Mouse (Mus musculus): ENCODE data around the gene Hs6st3. TPM values are rescaled to one million over a fixed set of nuclear protein-coding genes. Genes with fewer than 3 reads are reported as not detected.

Hs6st3 gene
- polyA plus RNA-seq, 1 experiment, result 6.6 TPM

GRCm38 (mm10) chr14:119123582-119123981, 14.6 kb upstream of the Hs6st3 start:
- no peak for DNase-seq
- WGBS, result 7% methylated on average over 12 of the region's 12 CpGs
- Histone ChIP-seq H3K4me3 (replicated peaks; ENCODE audit: insufficient read depth, low read depth, low read length) (peak overlapping the region; percentile 19), H3K27ac (ENCODE audit: insufficient read depth, low read length) (no peak overlapping the region), H3K27me3 (ENCODE audit: control insufficient read depth, insufficient read depth, low read length) (no peaks in the 10 kb centered on the region; the same call in 1 of the 2 replicates), H3K4me1 (ENCODE audit: control insufficient read depth, insufficient read depth, low read length) (no peaks in the 10 kb centered on the region)
- TF ChIP-seq CTCF (IDR thresholded peaks at IDR 0.05; ENCODE audit: borderline replicate concordance, insufficient read depth, low read depth, low read length) (no peak), POLR2A (IDR thresholded peaks at IDR 0.05; ENCODE audit: borderline replicate concordance, insufficient read depth, low read length) (no peak)

GRCm38 (mm10) chr14:119124061-119124460, 14.1 kb upstream of the Hs6st3 start:
- TF ChIP-seq POLR2A (IDR thresholded peaks at IDR 0.05; ENCODE audit: borderline replicate concordance, insufficient read depth, low read length) (no peak), CTCF (IDR thresholded peaks at IDR 0.05; ENCODE audit: borderline replicate concordance, insufficient read depth, low read depth, low read length) (peak; percentile 72)

GRCm38 (mm10) chr14:119125840-119126239, 12.3 kb upstream of the Hs6st3 start:
- no peak for DNase-seq
- Histone ChIP-seq H3K4me1 (ENCODE audit: control insufficient read depth, insufficient read depth, low read length) (no peaks in the 10 kb centered on the region), H3K27ac (ENCODE audit: insufficient read depth, low read length) (no peak overlapping the region), H3K27me3 (ENCODE audit: control insufficient read depth, insufficient read depth, low read length) (no peaks in the 10 kb centered on the region; the same call in 1 of the 2 replicates), H3K4me3 (replicated peaks; ENCODE audit: insufficient read depth, low read depth, low read length) (no peak overlapping the region)
- TF ChIP-seq POLR2A (IDR thresholded peaks at IDR 0.05; ENCODE audit: borderline replicate concordance, insufficient read depth, low read length), result no peak
- no peak for TF ChIP-seq CTCF (IDR thresholded peaks at IDR 0.05; ENCODE audit: borderline replicate concordance, insufficient read depth, low read depth, low read length)
- WGBS, result 64% methylated on average over 4 of the region's 4 CpGs

More at GRCm38 (mm10) chr14:119124061-119124460, 14.1 kb upstream of the Hs6st3 start:
- H3K27me3 ChIP-seq (ENCODE audit: control insufficient read depth, insufficient read depth, low read length), result no peaks in the 10 kb centered on the region; the same call in 1 of the 2 replicates
- 45% methylated on average over 3 of the region's 3 CpGs for WGBS
- no peak overlapping the region for H3K4me3 ChIP-seq (replicated peaks; ENCODE audit: insufficient read depth, low read depth, low read length)
- peak in 1 of 2 experiments; percentile 18 for DNase-seq
- no peaks in the 10 kb centered on the region for H3K4me1 ChIP-seq (ENCODE audit: control insufficient read depth, insufficient read depth, low read length)
- H3K27ac ChIP-seq (ENCODE audit: insufficient read depth, low read length), result no peak overlapping the region

- H3K4me1 ChIP-seq (ENCODE audit: control insufficient read depth, insufficient read depth, low read length), result no peaks in the 10 kb centered on the region
- no peak for TF ChIP-seq CTCF (IDR thresholded peaks at IDR 0.05; ENCODE audit: borderline replicate concordance, insufficient read depth, low read depth, low read length)
- TF ChIP-seq POLR2A (IDR thresholded peaks at IDR 0.05; ENCODE audit: borderline replicate concordance, insufficient read depth, low read length), result no peak
- DNase-seq, result no peak
- no peaks in the 10 kb centered on the region; the same call in 1 of the 2 replicates for H3K27me3 ChIP-seq (ENCODE audit: control insufficient read depth, insufficient read depth, low read length)
- 95% methylated on average over 2 of the region's 2 CpGs for WGBS
- no peak overlapping the region for H3K4me3 ChIP-seq (replicated peaks; ENCODE audit: insufficient read depth, low read depth, low read length)
- H3K27ac ChIP-seq (ENCODE audit: insufficient read depth, low read length), result no peak overlapping the region
Observed at GRCm38 (mm10) chr14:119127330-119127729, 10.8 kb upstream of the Hs6st3 start.

GRCm38 (mm10) chr14:119137512-119137905, 632 bp upstream of the Hs6st3 start:
- Histone ChIP-seq H3K27me3 (ENCODE audit: control insufficient read depth, insufficient read depth, low read length) (no peaks in the 10 kb centered on the region), H3K4me3 (replicated peaks; ENCODE audit: insufficient read depth, low read depth, low read length) (peak overlapping the region; percentile 75), H3K4me1 (ENCODE audit: control insufficient read depth, insufficient read depth, low read length) (no peaks in the 10 kb centered on the region), H3K27ac (ENCODE audit: insufficient read depth, low read length) (0 out of 2 replicates have a peak overlapping the region, but pooled peaks have one; percentile 1)
- peak; percentile 64; the same call in 1 of the 2 replicates for TF ChIP-seq POLR2A (IDR thresholded peaks at IDR 0.05; ENCODE audit: borderline replicate concordance, insufficient read depth, low read length)
- TF ChIP-seq CTCF (IDR thresholded peaks at IDR 0.05; ENCODE audit: borderline replicate concordance, insufficient read depth, low read depth, low read length), result no peak
- WGBS, result under 1% methylated on average over 38 of the region's 38 CpGs
- peak; percentile 93 to 94 for DNase-seq

GRCm38 (mm10) chr14:119138786-119139100, 602 bp downstream of the Hs6st3 start:
- TF ChIP-seq CTCF (IDR thresholded peaks at IDR 0.05; ENCODE audit: borderline replicate concordance, insufficient read depth, low read depth, low read length) (no peak), POLR2A (IDR thresholded peaks at IDR 0.05; ENCODE audit: borderline replicate concordance, insufficient read depth, low read length) (no peak)
- under 1% methylated on average over 20 of the region's 20 CpGs for WGBS
- no peak overlapping the region for H3K27ac ChIP-seq (ENCODE audit: insufficient read depth, low read length)
- DNase-seq, result peak; percentile 54 to 63
- no peaks in the 10 kb centered on the region for H3K4me1 ChIP-seq (ENCODE audit: control insufficient read depth, insufficient read depth, low read length)
- H3K4me3 ChIP-seq (replicated peaks; ENCODE audit: insufficient read depth, low read depth, low read length), result peak overlapping the region; percentile 75
- H3K27me3 ChIP-seq (ENCODE audit: control insufficient read depth, insufficient read depth, low read length), result no peaks in the 10 kb centered on the region

GRCm38 (mm10) chr14:119139381-119139950, 1.3 kb downstream of the Hs6st3 start:
- Histone ChIP-seq H3K27me3 (ENCODE audit: control insufficient read depth, insufficient read depth, low read length) (no peaks in the 10 kb centered on the region), H3K4me1 (ENCODE audit: control insufficient read depth, insufficient read depth, low read length) (no peaks in the 10 kb centered on the region), H3K4me3 (replicated peaks; ENCODE audit: insufficient read depth, low read depth, low read length) (peak overlapping the region; percentile 75), H3K27ac (ENCODE audit: insufficient read depth, low read length) (no peak overlapping the region)
- TF ChIP-seq CTCF (IDR thresholded peaks at IDR 0.05; ENCODE audit: borderline replicate concordance, insufficient read depth, low read depth, low read length) (no peak), POLR2A (IDR thresholded peaks at IDR 0.05; ENCODE audit: borderline replicate concordance, insufficient read depth, low read length) (no peak)
- peak; percentile 17 to 22 for DNase-seq
- 37% methylated on average over 9 of the region's 9 CpGs for WGBS

- WGBS, result 75% methylated on average over 2 of the region's 2 CpGs
- Histone ChIP-seq H3K27me3 (ENCODE audit: control insufficient read depth, insufficient read depth, low read length) (no peaks in the 10 kb centered on the region), H3K4me1 (ENCODE audit: control insufficient read depth, insufficient read depth, low read length) (no peaks in the 10 kb centered on the region), H3K4me3 (replicated peaks; ENCODE audit: insufficient read depth, low read depth, low read length) (no peak overlapping the region), H3K27ac (ENCODE audit: insufficient read depth, low read length) (no peak overlapping the region)
- no peak for TF ChIP-seq CTCF (IDR thresholded peaks at IDR 0.05; ENCODE audit: borderline replicate concordance, insufficient read depth, low read depth, low read length)
- TF ChIP-seq POLR2A (IDR thresholded peaks at IDR 0.05; ENCODE audit: borderline replicate concordance, insufficient read depth, low read length), result no peak
- DNase-seq, result no peak
Observed at GRCm38 (mm10) chr14:119153088-119153487, 14.9 kb downstream of the Hs6st3 start.
